Mouse (Mus musculus): Measurements from ENCODE around the gene Tfap2e. TPM values are rescaled to one million over a fixed set of nuclear protein-coding genes. Genes with fewer than 3 reads are reported as not detected.

Tfap2e gene
- polyA plus RNA-seq (2015; fragmentation: Nextera tagmentation; extraction: Ambion mirVana) = not detected in 2 replicates

DNA sequence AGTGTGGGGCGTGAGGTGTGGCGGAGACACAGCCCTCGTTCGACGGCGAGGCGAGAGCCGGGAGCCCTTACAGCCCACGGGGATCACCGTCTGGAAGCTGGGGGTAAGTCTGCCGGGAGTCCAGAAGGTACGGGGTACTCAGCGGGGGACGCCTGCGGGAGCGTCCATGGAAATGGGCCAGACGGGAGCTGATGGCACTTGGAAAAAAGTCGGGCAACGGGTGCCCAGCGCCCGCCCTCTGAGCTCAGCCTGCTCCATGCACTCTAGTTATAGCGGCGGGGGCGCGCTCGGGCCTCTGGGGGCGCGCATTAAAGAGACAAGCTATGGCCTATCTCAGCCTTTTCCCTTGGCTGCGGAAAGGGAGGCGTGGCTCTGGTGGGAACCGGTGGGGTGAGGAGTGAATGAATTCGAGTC is at the start of gene Tfap2e:
TSS of gene Tfap2e (minus strand) at position 240 of the 414 bp plus-strand sequence.
- no peaks in the 10 kb centered on the region for H3K36me3 ChIP-seq (ENCODE audit: control insufficient read depth, insufficient read depth, low read length)

GRCm38 (mm10) chr4:126782996-126783395 is 47.0 kb upstream of the Tfap2e start:
- H3K27ac ChIP-seq (ENCODE audit: low read length) = no peak overlapping the region
- no peaks in the 10 kb centered on the region for H3K4me1 ChIP-seq (ENCODE audit: control insufficient read depth, insufficient read depth, low read length)
- H3K4me3 ChIP-seq (ENCODE audit: low read length) = no peak overlapping the region
- no peak overlapping the region for H3K9ac ChIP-seq (ENCODE audit: low read depth, low read length)
- H3K27me3 ChIP-seq (replicated peaks; ENCODE audit: control insufficient read depth, insufficient read depth, low read length) = no peaks in the 10 kb centered on the region
- ATAC-seq = no peak
- H3K4me2 ChIP-seq (ENCODE audit: low read depth, low read length) = no peak overlapping the region
- H3K36me3 ChIP-seq (ENCODE audit: control insufficient read depth, insufficient read depth, low read length) = no peaks in the 10 kb centered on the region
- WGBS = 70% methylated on average over 8 of the region's 8 CpGs
- no peaks in the 10 kb centered on the region for H3K9me3 ChIP-seq (ENCODE audit: control insufficient read depth, low read length)

More for the DNA sequence above, at the start of gene Tfap2e:
- H3K9me3 ChIP-seq (ENCODE audit: control insufficient read depth, low read length) = no peaks in the 10 kb centered on the region
- peak; percentile 75 for ATAC-seq
- 1% methylated on average over 32 of the region's 32 CpGs for WGBS
- H3K4me1 ChIP-seq (ENCODE audit: control insufficient read depth, insufficient read depth, low read length) = peaks cover 10% of the 10 kb centered on the region
- H3K4me3 ChIP-seq (ENCODE audit: low read length) = peak within 1 kb of the TSS; percentile 42
- no peak within 1 kb of the TSS for H3K27ac ChIP-seq (ENCODE audit: low read length)
- peaks cover 73% of the 10 kb centered on the region for H3K27me3 ChIP-seq (replicated peaks; ENCODE audit: control insufficient read depth, insufficient read depth, low read length)
- H3K9ac ChIP-seq (ENCODE audit: low read depth, low read length) = peak within 1 kb of the TSS; percentile 38; the same call in 1 of the 2 replicates
- peak within 1 kb of the TSS; percentile 60 for H3K4me2 ChIP-seq (ENCODE audit: low read depth, low read length)

DNA sequence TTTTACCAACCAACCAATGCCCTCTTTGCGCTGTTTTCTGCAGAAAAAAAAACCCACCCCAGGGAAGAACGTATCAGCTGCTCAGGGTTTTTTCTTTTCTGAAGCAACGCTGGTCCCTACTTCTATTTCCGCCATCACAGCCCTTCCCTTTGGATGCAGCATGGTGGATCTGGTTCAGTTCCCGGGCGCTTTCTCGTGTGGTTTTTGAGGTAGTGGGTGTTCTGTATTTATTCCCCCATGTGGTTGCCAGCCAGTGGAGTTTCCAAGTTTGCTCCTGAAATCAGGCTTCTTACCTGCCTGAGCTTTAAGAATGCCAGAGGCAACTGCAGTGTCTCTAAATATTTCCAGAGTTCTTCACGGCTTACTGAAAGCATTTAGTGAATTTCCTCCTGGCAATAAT is 46.5 kb upstream of the Tfap2e start:
- Histone ChIP-seq H3K4me1 (ENCODE audit: control insufficient read depth, insufficient read depth, low read length) (no peaks in the 10 kb centered on the region), H3K27me3 (replicated peaks; ENCODE audit: control insufficient read depth, insufficient read depth, low read length) (no peaks in the 10 kb centered on the region), H3K27ac (ENCODE audit: low read length) (no peak overlapping the region), H3K36me3 (ENCODE audit: control insufficient read depth, insufficient read depth, low read length) (no peaks in the 10 kb centered on the region), H3K4me3 (ENCODE audit: low read length) (no peak overlapping the region), H3K9me3 (ENCODE audit: control insufficient read depth, low read length) (no peaks in the 10 kb centered on the region), H3K4me2 (ENCODE audit: low read depth, low read length) (no peak overlapping the region), H3K9ac (ENCODE audit: low read depth, low read length) (no peak overlapping the region)
- no peak for ATAC-seq
- WGBS = 85% methylated on average over 8 of the region's 8 CpGs

DNA sequence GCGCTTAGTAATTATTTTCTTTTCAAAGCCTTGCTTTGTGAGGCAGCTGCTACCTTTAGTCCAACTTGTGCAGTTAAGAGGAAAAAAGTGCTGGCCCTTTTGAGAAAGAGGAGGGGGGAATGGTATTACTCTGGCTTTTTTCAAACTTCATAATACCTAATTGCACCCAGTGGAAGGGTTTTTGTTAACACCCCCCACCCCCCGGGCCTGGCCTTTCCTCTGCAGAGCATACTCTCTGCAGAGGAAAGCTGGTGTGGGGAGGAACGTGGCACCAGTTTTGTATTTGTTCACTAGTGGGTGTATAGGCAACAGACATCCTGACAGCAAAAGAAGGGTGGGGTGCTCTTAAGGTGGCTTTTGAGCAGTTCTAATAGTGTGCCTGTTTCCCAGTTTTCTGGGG is 45.8 kb upstream of the Tfap2e start:
- Histone ChIP-seq H3K9me3 (ENCODE audit: control insufficient read depth, low read length) (no peaks in the 10 kb centered on the region), H3K36me3 (ENCODE audit: control insufficient read depth, insufficient read depth, low read length) (no peaks in the 10 kb centered on the region), H3K4me3 (ENCODE audit: low read length) (no peak overlapping the region), H3K4me1 (ENCODE audit: control insufficient read depth, insufficient read depth, low read length) (no peaks in the 10 kb centered on the region), H3K4me2 (ENCODE audit: low read depth, low read length) (no peak overlapping the region), H3K9ac (ENCODE audit: low read depth, low read length) (no peak overlapping the region), H3K27me3 (replicated peaks; ENCODE audit: control insufficient read depth, insufficient read depth, low read length) (no peaks in the 10 kb centered on the region), H3K27ac (ENCODE audit: low read length) (no peak overlapping the region)
- ATAC-seq = no peak
- WGBS = 83% methylated on average over 3 of the region's 3 CpGs

DNA sequence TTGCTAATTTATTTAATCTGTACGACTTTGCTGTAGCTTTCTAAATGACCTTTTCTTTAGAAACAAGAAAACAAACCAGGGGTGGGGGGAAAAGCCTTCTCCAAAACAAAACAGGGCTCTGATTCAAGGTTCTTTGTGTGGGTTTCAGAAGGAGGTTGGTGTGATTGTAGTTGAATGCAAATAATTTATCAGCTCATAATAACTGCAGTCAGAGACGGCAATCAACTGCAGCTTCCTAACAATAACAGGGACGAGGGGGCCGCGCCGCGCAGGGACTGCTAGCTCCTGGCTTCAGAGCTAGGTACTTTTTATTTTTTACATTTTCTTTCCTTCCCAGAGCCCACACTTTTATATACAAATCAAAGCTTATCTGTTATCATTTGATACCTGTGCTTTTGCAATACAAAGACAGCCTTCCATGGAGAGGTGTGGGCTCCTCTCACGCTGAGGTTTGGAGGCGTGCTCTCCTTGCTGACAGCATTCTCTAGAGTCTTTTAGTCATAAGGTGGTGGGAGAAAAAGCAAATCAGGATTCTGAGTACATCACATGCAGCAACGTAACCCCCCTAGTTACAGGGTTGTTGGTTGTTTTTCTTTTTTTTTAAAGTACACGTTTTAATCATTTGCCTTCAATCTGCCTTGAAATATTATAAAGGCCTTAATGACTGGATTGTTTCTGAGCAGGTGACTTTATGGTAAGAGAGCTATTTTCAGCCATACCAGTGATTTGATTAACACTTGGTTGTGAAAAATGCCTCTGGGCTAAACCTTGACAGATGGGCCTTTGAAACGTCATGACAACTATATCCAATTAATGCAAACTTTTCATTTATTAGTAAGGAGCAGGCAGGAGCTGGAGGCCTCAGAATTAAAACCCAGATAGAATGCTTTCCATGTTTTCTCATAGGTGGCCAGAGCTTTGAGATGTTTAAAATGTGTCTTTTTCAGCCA is 44.1 kb upstream of the Tfap2e start:
- Histone ChIP-seq H3K36me3 (ENCODE audit: control insufficient read depth, insufficient read depth, low read length) (no peaks in the 10 kb centered on the region), H3K27ac (ENCODE audit: low read length) (no peak overlapping the region), H3K9ac (ENCODE audit: low read depth, low read length) (no peak overlapping the region), H3K27me3 (replicated peaks; ENCODE audit: control insufficient read depth, insufficient read depth, low read length) (no peaks in the 10 kb centered on the region), H3K4me2 (ENCODE audit: low read depth, low read length) (no peak overlapping the region), H3K9me3 (ENCODE audit: control insufficient read depth, low read length) (no peaks in the 10 kb centered on the region), H3K4me3 (ENCODE audit: low read length) (no peak overlapping the region), H3K4me1 (ENCODE audit: control insufficient read depth, insufficient read depth, low read length) (peaks cover 4% of the 10 kb centered on the region)
- WGBS = 66% methylated on average over 12 of the region's 12 CpGs
- no peak for ATAC-seq

- peaks cover 9% of the 10 kb centered on the region for H3K4me1 ChIP-seq (ENCODE audit: control insufficient read depth, insufficient read depth, low read length)
- H3K9me3 ChIP-seq (ENCODE audit: control insufficient read depth, low read length) = no peaks in the 10 kb centered on the region
- H3K27me3 ChIP-seq (replicated peaks; ENCODE audit: control insufficient read depth, insufficient read depth, low read length) = no peaks in the 10 kb centered on the region
- H3K27ac ChIP-seq (ENCODE audit: low read length) = no peak overlapping the region
- no peak overlapping the region for H3K4me3 ChIP-seq (ENCODE audit: low read length)
- ATAC-seq = no peak
- 52% methylated on average over 8 of the region's 8 CpGs for WGBS
- H3K36me3 ChIP-seq (ENCODE audit: control insufficient read depth, insufficient read depth, low read length) = no peaks in the 10 kb centered on the region
- no peak overlapping the region for H3K9ac ChIP-seq (ENCODE audit: low read depth, low read length)
- no peak overlapping the region for H3K4me2 ChIP-seq (ENCODE audit: low read depth, low read length)
Measured at GRCm38 (mm10) chr4:126779148-126779581, 43.1 kb upstream of the Tfap2e start.

DNA sequence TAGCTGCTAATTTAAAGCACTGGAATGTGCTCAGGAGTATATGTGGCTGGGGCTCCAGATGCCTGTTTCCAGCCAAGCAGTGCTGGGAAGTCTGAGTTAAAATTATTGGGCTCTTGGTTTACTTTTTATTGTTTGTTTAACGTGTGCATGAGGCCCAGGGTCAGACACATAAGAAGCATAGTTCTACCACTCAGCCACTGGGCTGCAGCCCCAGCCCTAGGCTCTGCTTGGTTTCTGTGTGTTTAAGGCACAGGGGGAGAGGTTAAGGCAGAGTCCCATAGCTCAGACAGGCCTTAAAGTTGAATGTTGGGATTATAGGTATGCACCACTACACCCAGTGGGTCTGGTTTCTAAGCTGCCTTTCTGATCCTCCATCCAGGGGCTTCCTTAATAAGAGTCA is 39.1 kb upstream of the Tfap2e start:
- Histone ChIP-seq H3K36me3 (ENCODE audit: control insufficient read depth, insufficient read depth, low read length) (no peaks in the 10 kb centered on the region), H3K4me3 (ENCODE audit: low read length) (no peak overlapping the region), H3K4me2 (ENCODE audit: low read depth, low read length) (no peak overlapping the region), H3K9ac (ENCODE audit: low read depth, low read length) (no peak overlapping the region), H3K27me3 (replicated peaks; ENCODE audit: control insufficient read depth, insufficient read depth, low read length) (no peaks in the 10 kb centered on the region), H3K4me1 (ENCODE audit: control insufficient read depth, insufficient read depth, low read length) (peaks cover 9% of the 10 kb centered on the region), H3K9me3 (ENCODE audit: control insufficient read depth, low read length) (no peaks in the 10 kb centered on the region), H3K27ac (ENCODE audit: low read length) (no peak overlapping the region)
- 0 out of 2 replicates have a peak, but pooled peaks have one; percentile 47 for ATAC-seq
- 24% methylated on average over 1 of the region's 1 CpGs for WGBS

DNA sequence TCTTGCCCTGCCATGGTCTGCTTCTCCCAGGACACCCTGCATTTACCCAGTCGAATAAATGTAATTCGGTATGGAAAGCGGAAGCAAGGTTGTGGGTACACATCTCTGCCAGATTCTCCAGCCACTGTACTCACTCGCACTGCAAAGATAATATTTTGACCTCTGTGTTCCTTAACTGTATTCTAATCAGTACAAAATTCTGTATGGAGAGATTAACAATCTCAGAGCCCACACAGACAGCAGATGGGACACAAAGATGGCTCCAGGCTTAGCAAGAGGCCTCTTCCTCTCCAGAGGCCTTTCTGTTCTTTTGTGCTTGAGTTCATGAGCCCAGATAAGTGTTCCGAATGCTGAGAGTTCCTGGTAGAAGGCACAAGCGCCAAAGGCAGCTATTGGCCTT is 37.8 kb upstream of the Tfap2e start:
- 89% methylated on average over 6 of the region's 6 CpGs for WGBS
- no peak for ATAC-seq
- H3K9ac ChIP-seq (ENCODE audit: low read depth, low read length) = no peak overlapping the region
- H3K4me3 ChIP-seq (ENCODE audit: low read length) = no peak overlapping the region
- H3K9me3 ChIP-seq (ENCODE audit: control insufficient read depth, low read length) = no peaks in the 10 kb centered on the region
- H3K27ac ChIP-seq (ENCODE audit: low read length) = no peak overlapping the region
- H3K4me2 ChIP-seq (ENCODE audit: low read depth, low read length) = no peak overlapping the region
- peaks cover 9% of the 10 kb centered on the region for H3K4me1 ChIP-seq (ENCODE audit: control insufficient read depth, insufficient read depth, low read length)
- H3K36me3 ChIP-seq (ENCODE audit: control insufficient read depth, insufficient read depth, low read length) = no peaks in the 10 kb centered on the region
- H3K27me3 ChIP-seq (replicated peaks; ENCODE audit: control insufficient read depth, insufficient read depth, low read length) = no peaks in the 10 kb centered on the region

- H3K4me3 ChIP-seq (ENCODE audit: low read length) = no peak overlapping the region
- H3K9me3 ChIP-seq (ENCODE audit: control insufficient read depth, low read length) = no peaks in the 10 kb centered on the region
- no peak overlapping the region for H3K27ac ChIP-seq (ENCODE audit: low read length)
- H3K4me2 ChIP-seq (ENCODE audit: low read depth, low read length) = no peak overlapping the region
- WGBS = 72% methylated on average over 4 of the region's 4 CpGs
- ATAC-seq = no peak; the same call in 1 of the 2 replicates
- no peaks in the 10 kb centered on the region for H3K27me3 ChIP-seq (replicated peaks; ENCODE audit: control insufficient read depth, insufficient read depth, low read length)
- H3K9ac ChIP-seq (ENCODE audit: low read depth, low read length) = no peak overlapping the region
- H3K4me1 ChIP-seq (ENCODE audit: control insufficient read depth, insufficient read depth, low read length) = peaks cover 9% of the 10 kb centered on the region
- no peaks in the 10 kb centered on the region; the same call in 1 of the 2 replicates for H3K36me3 ChIP-seq (ENCODE audit: control insufficient read depth, insufficient read depth, low read length)
Measured at GRCm38 (mm10) chr4:126770831-126771230, 34.8 kb upstream of the Tfap2e start.
